Mouse (Mus musculus) regulatory T cell (primary cell): ENCODE measurements around the gene Fam193a.

ENCODE experiments used
- in situ Hi-C: fragments of 300-600 bp; cut with MboI, MseI; formaldehyde crosslinking; loops from one replicate; pipeline ENCODE4 v1.15.1; 2025; ENCODE audit warnings: high pct_unique_total_duplicates

The Fam193a gene

DNA sequence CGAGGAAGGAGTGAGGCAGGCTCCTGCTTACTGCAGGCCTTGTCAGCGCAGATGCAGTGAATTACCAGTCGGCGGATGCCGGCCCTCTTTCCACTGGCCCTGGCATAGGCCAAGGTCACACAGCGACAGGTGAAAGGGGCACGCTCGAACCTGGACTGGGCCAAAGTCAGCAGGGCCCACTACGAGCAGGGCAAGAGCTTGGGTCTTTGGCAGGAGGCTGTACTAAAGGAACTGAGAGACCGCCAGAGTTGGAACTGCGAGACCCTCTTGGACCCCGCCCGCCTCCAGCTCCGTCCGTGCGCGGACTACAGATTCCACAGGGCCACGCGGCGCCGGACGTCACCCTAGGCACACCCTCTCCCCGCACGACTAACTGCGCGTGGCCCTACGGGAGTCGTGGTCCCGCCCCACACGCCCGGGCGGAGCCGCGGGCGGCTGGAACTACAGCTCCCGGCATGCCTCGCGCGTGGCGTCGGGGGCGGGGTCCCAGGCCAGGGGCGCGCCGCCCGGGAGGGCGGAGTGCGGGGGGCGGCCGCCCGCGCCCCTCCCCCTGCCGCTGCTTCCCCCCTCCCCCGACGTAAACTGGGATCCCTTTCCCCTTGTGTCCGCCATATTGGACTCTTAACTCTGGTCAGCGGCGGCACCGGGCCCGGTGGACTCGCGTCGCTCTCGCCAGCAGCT lies at the start of gene Fam193a:
Gene Fam193a, plus strand, starts transcription at position 593 of the 681 bp plus-strand sequence.
- in situ Hi-C loops = loop anchor here (5.0 kb wide), 1 partner anchor 78 kb away; no protein-coding TSS in a partner anchor

DNA sequence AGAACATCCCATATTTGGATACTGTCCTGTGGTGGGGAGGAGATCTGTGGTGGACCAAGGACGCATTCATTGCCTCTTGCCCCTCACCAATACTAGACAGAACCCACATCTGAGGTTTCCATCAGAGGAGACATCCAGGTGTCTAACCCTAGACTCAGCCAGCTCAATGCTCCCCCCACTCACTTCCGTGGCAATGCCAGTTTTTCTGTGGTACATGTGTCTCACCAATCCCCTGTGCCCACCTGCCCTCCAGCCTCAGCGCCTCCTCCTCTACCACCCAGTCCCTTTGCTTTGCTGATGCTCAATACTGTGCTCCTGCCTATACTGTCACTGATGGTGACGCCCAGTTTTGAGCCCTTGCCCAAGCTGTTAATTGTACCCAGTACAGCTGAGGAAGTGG lies 48.5 kb upstream of the Fam193a start:
- in situ Hi-C loops = no loop called here

DNA sequence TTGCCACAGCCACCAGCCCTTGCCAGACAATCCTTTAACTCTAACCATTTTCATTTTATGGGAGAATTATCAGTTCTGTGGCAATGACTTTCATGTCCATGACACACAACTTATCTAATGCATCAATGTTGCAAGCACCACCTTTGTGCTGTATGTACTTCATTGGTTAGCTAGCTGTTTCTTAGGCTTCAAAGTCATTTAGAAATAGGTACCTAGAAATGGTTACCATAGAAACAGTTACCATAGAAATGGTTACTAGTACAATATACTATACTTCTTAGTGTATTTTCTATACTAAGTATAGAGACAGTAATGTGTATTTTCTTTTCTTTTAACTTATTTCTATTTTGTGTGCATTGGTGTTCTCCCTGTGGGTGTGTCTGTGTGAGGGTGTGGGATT lies 44.4 kb upstream of the Fam193a start:
- in situ Hi-C loops = no loop called here

DNA sequence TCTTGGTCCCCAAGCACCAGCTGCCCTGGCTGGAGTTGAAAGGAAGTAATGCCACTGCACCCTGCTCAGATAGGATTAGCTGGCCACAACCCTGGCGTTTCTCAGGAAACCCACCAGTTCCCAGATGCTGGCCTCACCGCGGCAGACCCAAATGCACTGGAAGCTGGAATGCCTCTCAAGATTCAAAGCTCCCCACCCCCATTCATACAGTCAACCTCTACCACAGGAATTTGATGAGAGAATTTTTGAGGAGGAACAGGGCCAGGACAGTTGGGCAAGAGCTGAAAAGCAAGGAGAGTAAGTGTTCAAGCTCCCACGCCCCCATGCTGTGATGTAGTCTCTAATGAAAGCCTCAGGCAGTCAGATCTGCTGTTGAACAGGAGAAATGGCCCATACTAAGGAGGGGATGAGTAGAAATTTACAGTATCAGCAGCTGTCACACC lies 43.5 kb upstream of the Fam193a start:
- in situ Hi-C loops = no loop called here

DNA sequence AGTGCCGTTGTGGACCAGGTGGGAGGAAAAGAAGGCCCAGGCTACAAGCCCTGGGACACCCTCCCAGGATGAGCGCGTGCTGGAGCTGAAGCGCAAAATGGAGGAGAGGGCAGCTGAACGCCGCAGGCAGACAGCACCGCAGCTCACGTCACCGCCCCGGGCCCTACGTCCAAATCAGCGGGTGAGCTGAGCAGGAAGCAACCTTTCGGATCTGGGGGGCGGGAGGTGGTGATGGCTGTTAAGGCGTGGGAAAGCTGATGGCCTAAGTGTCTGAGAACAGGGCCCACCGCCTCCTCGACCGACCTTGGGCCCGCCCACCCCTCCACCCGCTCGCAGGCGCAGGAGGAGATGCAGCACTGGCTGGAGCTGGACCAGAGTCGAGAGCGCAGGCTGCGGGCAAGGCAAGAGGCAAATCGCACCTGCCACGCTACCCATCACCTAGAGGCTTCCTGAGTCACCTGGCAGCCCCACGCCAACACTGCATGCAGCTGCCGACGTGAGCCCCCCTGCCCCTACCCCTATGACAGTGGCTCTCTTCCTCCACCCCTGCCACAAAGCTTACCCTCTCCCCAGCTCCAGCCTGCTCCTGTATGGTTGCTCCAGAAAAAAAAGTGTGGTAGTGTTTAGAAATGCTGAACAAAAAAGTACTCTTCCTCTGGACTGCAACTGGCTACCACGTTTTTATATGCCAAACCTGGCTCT lies 42.7 kb upstream of the Fam193a start:
- in situ Hi-C loops = no loop called here

DNA sequence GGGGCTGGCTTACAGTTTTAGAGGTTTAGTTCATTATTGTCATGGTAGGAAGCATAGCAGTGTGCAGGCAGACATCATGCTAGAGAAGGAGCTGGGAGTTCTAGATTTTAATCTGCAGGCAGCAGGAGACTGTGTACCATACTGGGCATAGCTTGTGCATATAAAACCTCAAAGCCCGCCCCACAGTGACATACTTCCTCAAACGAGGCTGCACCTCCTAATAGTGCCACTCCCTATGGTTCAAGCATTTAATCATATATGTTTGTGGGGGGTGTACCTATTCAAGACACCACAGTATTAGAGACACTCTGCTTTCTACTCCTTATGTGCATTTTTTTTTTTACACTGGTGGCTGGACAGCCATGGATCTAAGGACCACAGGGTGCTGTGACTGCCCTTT lies 39.6 kb upstream of the Fam193a start:
- in situ Hi-C loops = no loop called here

DNA sequence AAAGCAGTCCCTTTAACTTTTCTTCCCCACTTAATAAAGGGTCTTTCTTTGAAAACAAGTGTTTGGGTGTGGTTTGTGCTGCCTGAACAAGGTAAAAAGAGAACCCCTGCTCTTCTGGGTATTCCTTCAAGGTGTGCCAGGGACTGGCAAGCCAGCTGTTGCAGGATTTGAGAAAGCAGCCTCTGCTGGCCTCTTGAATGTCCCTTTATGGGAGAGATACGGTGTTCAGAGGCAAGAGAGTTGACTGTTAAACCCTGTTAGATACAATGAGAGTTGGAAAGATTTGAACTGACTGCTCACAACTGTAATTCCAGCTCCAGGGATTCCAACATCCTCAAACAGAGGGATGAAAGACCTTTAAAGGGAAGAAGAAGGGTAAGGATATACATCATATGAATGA lies 35.7 kb upstream of the Fam193a start:
- in situ Hi-C loops = no loop called here

DNA sequence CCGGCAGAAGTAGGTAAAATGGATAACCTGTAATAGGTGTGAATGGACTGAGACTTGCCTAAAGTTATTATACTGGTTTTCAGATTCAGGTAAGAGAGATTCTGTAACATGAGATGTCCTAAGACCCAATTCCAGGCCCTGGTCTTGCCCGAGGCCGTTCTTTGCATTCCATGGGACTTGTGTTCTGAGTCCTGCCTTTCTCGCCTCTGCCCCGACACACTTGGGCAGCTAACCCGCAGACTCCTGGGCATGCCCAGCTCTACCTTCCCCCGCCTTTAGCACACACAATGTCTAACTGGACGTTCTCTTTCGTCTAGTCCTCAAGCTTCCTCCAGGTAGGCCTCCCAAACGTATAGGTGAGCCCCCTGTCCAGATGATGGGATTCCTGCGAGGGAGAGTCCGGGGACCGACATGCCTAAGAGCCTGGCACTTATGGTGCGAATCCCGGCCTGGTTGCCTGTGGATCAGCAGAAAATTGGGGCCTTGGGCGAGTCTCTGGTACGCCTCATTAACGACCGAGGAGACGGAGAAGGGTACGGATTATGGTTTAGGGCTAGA lies 34.1 kb upstream of the Fam193a start:
- in situ Hi-C loops = no loop called here

DNA sequence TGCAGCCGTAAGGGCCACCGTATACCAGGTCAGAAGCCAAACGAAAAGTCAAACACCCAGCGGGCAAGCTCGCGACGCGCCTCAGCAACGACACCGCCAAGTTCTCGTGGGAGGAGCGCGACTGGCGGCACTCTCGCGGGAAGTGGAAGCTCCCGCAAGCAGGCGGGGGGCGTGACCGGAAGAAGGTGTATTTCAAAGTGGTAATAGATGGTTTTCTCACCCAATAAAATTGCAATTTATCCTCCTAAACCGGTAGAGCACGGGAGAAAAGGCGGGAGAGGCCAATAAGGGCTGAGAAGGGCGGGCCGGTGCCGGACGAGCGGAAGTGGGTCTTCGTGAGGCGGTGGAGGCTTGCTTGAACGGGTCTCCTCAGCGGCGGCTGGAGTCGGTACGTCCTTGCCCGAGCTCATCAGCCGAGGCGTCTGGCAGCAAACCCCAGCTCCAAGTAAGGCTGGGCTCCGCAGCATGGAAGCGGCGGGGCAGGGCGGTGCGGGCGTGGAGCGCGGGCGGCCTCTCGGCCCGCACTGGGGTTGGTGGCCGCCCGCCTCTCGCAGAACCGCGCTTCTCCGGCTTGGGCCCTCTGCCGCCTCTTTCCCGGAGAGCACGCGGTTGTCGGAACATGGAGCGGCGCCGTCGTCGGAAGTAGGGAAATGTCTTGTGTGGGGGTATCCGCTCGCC lies 33.5 kb upstream of the Fam193a start, which contains the start of gene Rnf4:
Gene Rnf4, plus strand, starts transcription at position 193 of the 678 bp plus-strand sequence.
- in situ Hi-C loops = no loop called here

DNA sequence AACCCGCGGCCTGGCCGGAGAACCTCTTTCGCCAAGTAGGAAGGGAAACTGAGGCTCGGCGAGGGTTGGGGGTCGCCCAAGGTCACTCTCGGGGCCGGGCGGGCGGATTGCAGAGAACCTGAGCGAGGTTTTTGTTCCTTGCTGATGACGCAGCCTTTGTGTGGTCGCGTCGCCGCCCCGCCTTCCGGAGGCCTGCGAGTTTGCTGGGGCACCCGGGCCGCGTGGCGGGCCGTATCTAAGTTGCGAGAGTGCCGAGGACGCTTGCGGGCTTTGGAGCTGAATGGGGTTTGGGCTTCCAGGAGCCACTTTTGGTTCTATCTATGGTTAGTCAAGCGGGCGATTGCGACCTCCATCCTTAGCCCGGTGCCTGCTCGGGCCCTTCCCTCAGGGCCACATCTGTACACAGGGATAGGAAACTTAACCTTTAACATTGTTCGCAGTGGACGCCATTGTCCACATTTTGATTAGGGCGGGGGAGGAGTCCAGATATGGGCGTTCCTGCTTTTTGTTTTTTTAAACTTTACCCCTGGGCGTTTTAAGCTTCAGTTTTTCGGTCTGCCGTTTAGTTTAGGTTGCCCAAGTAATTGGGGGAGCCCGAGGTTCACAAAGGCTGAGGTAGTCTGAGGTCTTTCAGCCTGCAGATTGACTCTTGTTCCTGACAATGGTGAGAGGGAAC lies 32.8 kb upstream of the Fam193a start:
- in situ Hi-C loops = no loop called here

DNA sequence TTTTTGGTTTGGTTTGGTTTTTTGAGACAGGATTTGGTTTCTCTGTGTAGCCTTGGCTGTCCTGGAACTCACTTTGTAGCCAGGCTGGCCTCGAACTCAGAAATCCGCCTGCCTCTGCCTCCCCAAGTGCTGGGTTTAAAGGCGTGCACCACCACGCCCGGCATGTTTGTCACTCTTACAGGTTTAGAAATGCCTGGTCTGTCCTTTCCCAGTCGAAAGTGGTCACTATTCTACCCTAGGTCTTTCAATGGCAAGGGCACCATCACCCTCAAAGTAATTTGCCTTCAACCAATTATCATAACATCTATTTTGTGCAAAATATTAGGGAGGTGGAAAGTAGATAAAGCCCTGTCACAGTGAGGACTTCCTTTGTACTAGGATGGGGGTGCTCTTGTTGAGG lies 29.5 kb upstream of the Fam193a start:
- in situ Hi-C loops = no loop called here

DNA sequence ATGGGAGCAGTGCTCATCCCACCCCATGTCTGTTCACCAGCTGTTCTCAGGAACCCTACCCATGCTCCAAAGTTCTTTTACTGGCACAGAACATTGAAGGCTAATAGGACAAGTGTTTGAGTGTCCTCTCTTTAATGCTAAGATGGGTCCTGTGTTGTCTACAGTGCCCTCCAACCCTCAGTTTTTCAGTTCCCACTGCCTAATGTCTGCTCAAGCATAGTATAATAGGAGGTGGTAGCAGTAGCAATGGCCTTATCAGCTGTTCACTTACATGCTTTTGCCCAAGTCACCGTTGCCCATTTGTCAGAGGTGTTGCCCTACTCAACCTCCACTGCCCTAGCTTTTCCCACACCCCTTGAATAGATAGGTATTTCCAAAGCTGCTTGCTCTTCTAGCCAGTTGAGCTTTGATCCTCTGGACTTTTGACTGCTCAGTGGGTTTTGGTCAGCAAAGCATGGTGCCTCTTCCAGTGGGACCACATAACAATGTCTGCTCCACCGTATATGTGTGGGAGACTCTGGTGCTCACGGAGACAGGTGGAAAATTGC lies 17.6 kb upstream of the Fam193a start:
- in situ Hi-C loops = no loop called here

DNA sequence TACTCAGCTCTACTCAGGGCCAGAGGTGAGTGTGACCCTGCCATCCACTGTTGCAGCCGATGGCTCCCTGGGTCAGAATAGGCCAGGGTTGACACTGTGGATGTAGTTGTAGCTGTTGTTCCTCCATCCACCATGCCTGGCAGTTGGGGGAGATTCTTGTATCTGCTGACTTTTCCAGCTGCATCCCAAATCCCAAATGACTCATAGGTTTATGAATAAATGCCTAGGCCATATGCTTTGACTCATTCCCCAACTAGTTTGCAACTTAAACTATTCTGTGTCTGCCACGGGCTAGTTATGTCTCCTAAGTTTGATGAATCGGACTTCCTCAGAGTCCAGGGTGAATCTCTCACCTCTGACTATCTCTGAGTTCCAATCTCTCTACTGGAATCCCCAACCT lies 9.5 kb upstream of the Fam193a start:
- in situ Hi-C loops = no loop called here

DNA sequence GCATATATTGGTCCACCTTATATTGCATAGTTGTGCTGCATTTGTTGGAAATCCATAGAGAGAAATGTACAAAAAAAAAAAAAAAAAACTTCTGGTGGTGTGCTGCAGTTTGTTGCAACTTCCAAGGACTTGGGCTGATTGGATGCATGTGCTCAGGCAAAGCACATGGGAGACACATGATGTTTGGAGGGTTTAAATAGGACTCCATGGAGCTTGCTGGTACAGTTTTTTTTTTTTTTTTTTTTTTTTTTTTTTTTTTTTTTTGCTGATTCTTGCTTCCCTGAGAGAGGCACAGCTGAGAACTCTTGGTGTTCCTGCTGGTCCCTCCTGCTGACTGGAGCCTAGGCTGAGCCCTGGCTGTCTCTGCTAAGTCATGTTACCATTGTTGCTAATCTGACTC lies 6.6 kb upstream of the Fam193a start:
- in situ Hi-C loops = no loop called here

DNA sequence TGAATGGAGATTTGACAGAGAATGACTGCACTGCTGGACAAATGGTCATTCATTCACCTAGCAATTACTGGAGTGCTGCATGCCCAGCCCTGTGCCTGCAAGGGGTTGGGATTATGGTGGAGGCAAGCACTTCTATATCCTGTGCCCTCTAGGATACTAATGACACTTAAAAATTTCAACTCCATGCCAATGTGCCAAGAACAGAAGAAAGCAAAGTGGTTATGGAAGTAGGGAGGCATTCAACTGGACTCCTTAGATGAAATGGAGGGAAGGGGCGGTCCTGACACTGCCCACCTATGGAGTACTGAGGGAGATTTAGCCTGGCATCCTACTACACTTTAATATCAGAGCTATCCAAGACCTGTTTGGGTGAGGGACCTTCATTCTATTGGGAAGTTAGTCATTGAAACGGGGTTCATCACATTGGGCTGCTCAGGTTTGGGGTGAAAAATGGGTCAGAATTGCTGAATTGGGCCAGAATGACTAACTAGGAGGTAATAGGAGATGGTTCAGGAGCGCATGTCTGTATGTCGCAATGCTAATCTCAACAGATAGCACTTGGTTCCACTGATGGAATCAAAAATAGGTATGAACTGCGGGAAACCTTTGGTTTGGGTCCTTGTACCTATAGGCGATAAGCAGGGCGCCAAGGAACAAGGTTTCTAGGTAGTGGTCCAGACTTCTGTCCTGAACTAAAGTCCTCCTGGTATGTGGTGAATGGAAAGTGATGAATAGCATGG lies 1.0 kb upstream of the Fam193a start:
- in situ Hi-C loops = no loop called here

DNA sequence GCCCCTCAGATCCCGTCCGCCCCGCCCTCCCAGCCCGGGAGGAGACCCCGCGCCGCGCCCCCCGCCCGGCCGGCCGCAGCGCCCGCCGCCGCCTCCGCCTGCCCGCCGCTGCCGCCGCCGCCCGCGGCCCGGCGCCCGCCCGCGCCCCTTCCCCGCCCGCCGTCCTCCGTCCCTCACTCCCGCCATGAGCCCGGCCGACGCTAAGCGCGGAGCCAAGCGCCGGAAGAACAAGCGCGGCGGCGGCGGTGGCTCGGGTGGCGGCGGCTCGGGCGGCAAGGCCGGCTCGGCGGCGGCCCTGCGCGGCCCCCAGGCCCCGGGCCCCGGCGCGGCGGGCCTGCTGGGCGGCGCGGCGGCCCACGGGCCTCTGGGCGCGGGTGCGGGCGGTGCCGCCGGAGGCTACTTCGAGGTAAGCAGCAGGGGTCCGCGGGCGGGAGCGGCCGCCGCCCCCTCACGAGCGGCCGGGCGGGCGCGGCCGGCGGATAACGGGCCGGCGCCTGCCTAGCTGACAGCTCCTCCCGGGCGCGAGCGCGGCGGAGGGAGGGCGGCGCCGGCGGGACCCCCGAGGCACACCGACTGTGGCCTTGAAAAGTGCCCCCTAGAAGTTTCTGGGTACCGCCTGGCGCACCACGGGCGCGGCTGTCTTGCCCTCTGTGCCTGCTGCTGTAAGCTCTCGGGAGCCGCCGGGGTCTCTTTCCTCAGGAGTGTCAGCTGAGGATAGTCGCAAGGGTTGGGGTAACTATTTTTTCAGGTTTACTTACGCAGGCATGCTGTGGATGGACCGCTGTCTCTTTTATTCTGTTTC lies 490 bp downstream of the Fam193a start:
- in situ Hi-C loops = loop anchor here (5.0 kb wide), 1 partner anchor 77 kb away; no protein-coding TSS in a partner anchor

DNA sequence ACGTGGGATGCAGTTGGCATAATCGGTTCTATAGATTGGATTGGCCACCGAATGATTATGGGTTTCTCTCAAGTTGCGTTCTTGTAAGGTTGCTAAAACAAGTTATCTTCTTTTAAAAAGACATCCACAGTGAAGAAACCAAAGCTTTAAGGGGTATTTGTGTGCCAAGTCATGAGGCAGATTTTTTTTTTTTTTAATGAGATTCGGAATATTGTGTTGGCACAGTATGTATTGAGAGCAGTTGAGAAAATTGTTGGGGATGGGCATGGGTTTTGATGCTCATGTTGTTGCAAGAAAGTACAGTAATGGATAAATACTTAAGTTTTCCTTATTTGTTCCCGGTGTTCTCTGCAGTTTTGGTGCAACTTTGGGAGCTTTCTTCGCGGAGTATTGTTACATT lies 1.1 kb downstream of the Fam193a start:
- in situ Hi-C loops = loop anchor here (5.0 kb wide), 1 partner anchor 76 kb away; no protein-coding TSS in a partner anchor

DNA sequence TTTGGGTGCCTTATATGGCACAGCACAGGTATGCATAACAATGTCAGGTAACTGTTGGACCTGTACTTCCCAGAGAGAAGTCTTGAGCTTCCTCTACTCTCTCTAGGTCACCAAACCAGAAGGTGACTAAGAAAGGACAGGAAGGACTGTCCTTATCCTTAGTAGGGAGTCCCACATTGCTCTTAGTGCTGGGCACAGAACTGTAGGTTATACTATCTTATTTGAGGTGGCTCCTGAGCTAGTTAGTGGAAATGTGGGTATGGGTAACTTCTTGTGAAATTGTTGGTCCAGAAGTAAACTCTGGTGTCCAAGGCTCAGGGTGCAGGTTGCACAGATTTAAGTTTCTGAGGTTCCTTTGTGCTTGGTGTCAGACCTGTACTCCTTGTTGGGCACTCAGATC lies 2.4 kb downstream of the Fam193a start:
- in situ Hi-C loops = loop anchor here (5.0 kb wide), 1 partner anchor 75 kb away; no protein-coding TSS in a partner anchor

DNA sequence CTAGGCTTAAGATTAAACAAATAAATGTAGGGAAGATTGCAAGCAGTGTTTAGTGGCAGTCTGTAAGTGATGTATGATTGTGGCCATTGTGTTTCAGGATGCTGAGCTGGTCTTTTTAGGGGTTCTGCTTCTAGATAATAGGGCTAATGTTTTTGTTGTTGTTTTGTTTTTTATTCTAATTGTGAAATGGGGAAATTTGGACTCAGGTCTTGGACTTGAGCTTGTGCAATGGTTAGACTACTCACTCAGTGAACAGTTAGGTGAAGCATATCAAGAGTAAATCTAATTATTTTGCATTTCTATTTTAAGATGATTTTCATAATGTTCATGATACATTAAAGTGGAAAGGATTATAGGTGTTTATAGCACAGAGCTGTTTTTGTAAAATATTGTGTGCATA lies 2.8 kb downstream of the Fam193a start:
- in situ Hi-C loops = loop anchor here (5.0 kb wide), 1 partner anchor 75 kb away; no protein-coding TSS in a partner anchor

DNA sequence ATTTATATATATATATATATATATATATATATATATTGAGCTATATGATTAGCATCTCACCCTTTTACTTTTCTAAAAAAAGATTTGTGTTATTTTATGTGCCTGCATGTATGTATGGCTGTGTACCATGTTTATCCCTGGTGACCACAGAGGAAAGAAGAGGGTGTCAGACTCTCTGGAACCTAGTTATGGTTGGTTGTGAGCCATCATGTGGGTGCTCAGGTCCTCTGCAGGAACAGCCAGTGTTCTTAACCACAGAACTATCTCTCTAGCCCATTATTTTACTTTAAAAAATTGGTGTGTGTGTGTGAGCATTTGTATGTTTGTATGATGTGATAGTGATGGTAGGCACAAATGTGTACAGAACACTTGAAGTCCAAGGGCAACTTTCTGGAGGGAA lies 9.1 kb downstream of the Fam193a start:
- in situ Hi-C loops = no loop called here
